Mouse (Mus musculus) urinary bladder, adult 18-20 months (tissue): Measurements from ENCODE around the gene Cnpy2.
A peak's percentile ranks its signal among the peaks of the same experiment; 100 is the strongest.
"Not testable (repeated sequence)": the region's sequence is repeated elsewhere in the genome, so short reads cannot be mapped to it uniquely, and the experiment has no call there.

Source experiments
- DNase-seq, 2 experiments: peaks; one replicate each; pipeline ENCODE4 v3.0.0; 2022; ENCODE audit warnings: low spot score in 2 of 2, mixed read lengths in 2 of 2

The Cnpy2 gene

DNA sequence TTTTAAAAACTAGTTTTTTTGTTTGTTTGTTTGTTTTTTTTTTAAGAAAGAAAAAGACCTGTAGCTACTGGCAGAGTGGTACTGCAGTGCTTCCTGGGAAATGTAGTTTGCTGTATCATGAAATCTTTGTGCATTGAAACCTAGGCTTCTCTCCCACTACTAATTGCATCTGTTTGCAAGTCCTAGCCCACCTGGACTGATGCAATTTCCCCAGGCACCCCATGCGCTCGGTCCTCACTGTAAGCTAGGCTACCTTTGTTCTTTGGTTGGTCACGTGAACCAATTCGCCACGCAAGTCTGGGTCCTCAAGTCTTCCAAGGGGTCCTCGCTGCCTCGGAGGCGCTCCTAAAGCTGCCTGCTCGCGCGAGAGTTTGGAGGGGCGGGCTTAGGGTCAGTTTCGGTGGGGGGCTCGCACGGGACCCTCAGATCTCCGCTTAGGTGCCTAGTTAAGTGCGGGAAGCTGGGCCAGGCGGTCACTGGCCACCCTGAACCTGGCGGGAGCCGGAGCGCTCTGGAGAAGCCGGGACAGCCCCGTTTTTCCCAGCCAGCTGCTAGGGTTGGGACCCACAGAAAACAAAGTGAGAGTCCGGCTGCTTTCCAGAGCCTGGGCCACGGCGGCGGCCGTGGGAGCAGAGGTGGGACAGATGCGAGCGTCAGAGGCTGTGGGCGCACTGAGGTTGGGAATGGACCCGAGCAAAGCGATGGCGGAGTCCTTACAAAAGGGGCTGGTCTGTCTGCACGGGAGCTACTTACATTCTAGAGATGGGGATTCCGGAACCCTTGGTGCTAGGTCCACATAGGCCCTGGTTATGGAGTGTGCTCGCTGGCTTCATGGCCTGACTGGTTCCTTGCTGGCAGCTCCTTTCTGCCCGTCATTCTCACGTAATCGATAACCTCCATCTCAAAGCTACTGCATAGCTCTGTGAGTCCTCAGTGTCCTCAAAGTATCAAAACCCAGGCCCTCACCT, at the start of gene Cnpy2:
TSS of gene Cnpy2 (plus strand) at position 319 of the 968 bp plus-strand sequence.
- peak; percentile 72 to 89 for DNase-seq

DNA sequence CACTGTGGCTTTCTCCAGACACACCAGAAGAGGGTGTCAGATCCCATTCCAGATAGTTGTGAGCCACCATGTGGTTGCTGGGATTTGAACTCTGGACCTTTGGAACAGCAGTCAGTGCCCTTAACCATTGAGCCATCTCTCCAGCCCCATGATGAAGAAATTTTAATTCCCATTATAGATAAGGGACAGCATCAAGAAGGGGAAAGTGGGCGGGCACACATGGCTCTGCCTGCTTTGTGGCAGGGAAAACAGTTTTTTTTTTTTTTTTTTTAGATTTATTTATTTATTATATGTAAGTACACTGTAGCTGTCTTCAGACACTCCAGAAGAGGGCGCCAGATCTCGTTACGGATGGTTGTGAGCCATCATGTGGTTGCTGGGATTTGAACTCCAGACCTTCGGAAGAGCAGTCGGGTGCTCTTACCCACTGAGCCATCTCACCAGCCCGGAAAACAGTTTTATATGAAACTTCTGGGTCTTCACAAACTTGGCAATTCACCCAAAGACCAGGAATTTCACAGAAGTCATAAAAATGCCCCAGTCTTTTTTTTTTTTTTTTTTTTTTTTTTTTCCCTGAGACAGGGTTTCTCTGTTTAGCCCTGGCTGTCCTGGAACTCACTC, 49.3 kb upstream of the Cnpy2 start:
- DNase-seq, result not testable (repeated sequence)

DNA sequence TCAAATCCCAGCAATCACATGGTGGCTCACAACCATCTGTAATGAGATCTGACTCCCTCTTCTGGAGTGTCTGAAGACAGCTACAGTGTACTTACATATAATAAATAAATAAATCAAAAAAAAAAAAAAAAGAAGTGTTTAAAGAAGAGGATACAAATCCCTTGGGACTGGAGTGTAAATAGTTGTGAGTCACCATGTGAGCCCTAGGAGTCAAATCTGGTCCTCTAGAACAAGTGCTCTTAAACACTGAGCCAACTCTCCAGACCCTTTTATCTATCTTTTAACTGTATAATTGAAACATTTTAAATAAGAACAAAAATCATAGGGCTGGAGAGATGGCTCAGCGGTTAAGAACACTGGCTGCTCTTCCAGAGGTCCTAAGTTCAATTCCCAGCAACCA, 46.9 kb upstream of the Cnpy2 start:
- not testable (repeated sequence) for DNase-seq

DNA sequence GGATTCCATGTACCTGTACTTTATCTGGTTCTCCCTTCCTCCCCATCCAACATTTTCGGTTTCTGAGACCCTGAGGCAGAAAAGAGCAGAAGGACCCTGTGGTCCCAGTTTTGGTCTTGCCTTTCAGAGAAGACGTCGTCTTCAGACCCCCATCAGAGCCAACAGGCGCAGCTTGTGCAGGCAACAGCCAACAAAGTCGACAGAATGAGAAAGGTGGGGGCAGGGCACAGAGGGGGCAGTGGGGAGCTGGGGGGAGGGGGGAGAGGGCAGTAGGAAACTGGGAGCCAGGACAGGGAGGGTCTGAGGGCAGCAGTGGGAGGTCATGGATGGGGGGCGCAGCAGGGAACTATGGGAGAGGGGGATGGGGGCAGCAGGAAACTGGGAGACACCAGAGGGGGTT, 44.1 kb upstream of the Cnpy2 start:
- no peak for DNase-seq

DNA sequence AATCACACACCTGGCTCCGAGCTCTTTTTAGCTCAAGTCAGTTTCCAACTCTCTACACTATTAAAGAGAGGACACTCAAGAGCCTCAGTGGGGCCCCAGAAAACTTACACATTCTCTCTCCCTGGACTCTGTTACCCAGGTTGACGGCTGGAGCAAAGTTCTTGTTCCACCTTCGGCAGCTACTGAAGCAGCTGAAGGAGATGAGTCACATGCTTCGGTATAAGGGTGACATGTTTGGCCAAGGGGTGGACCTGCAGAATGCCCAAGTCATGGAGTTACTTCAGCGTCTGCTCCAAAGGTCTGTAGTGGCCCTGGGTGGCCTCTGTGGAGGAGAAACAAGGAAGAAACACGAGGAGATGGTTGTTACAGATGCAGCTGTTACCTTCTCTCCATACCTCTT, 41.3 kb upstream of the Cnpy2 start:
- DNase-seq, result no peak

DNA sequence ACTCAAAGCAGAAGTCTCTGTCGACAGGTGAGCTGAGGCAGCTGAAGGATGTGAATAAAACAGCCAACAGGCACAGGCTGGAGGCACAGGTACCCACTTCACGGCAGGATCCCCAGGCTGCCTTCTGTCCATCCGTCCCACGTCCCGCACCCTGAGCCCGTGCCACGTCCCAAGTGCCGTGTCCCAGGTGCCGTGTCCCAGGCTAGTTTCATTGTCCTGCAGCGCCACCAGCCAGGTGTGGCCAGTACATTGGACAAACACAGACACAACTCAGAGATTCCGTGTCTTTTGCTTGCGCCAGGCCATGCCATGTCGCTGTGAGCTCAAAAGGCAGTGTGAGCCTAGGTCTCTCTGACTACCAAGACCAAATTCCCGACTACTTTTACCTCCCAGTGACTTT, 40.6 kb upstream of the Cnpy2 start:
- DNase-seq, result no peak

DNA sequence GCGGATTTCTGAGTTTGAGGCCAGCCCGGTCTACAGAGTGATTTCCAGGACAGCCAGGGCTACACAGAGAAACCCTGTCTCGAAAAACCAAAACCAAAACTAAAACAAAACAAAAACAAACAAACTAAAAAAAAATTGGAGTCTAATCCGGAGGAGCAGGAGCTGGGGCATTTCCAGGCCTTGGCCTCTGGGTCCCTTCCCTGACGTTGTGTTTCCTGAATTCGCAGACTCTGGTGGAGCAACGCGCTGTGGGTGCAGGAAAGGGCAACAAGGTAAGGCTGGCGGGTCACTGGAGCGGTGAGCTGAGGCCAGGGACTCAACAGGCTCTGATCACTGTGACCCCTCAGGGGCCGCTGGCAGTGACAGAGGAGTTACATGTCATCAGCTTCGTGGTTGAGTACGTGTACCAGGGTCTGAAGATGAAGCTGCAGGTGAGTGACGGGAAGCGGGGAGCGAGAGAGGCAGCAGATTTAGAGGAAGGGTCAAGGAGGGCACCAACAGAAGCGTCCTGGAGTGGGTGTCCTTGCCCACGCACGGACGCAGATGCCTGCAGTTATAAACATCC, 39.3 kb upstream of the Cnpy2 start:
- DNase-seq, result no peak

DNA sequence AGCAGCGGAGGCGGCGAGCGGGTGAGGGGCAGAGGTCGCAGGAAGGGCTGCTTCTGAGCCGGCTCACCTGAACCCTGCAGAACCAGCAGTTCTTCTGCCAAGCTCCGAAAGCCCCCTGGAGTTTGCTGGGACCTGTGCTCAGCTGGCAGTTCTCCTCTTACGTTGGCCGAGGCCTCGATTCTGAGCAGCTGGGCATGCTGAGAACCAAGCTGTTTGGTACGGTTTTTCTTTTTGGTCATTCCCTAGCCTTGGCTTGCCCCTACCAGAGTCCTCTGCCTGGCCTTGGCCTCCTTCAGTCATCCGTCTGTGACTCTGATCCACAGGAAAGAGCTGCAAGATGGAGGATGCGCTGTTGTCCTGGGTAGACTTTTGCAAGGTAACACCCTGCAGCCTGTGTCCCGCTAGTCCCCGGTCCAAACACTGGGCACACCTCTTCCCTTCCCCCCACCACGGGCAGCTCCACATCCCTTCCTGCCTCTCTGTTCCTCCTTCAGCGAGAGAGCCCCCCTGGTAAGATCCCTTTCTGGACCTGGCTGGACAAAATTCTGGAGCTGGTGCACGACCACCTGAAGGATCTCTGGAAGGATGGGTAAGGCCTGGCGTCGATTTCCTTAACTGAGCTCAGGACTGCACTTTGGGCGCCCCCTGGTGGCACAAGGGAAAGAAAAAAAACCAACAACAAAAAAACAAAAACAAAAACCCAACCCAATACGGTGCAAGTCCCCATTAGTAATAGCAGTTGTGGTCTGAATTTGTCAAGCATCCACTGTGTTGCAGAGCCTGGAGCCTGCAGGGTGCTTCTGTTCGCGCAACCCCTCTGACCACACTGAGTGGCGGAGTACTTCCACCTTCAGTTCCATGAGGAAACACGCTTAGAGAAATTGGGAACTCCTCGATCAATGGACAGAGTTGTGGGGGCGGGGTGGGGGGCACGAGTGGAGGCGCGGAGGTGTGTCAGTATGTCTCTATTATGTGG, 38.4 kb upstream of the Cnpy2 start:
- DNase-seq, result peak in 1 of 2 experiments; percentile 60

DNA sequence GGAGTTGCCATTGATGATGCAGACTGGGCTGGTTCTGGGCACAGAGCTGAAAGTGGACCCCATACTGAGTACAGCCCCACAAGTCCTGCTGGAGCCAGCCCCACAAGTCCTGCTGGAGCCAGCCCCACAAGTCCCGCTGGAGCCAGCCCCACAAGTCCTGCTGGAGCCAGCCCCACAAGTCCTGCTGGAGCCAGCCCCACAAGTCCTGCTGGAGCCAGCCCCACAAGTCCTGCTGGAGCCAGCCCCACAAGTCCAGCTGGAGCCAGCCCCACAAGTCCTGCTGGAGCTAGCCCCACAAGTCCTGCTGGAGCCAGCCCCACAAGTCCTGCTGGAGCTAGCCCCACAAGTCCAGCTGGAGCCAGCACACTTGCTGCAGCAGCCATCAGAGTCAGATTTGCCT, 31.7 kb upstream of the Cnpy2 start:
- DNase-seq, result not testable (repeated sequence)

DNA sequence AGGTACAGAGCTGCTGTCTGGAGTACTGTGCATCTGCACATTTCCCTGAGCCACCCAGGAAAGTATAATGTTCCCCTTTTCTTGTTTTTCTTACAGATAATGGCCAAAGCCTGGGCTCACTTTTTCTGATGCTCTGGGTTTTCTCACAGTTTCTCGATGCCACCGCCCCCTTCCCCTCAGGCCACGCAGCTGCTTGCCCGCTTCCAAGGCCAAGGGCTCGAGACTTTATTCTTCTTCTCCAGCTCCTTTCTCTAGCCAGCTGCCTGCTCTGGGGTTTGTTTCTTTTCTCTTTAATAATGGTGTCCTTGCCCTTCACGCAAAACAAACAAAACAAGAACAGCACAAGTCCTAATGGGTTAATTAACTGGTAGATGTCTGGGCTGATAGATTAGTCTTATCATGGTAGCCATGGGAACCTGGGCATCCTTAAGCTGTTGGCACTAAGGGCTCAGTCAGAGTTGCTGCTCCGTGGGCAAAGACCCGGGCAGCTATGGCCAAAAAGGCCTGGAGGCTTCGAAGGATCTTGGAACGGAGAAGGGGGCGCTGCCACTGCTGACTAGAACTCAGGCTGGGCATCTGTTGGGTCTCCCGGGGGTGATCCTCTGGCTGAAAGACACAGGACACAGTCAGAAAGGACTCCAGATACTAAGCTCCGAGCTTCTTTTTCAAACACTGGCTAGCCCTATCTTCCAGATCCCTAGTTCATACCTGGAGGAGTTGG, 25.7 kb upstream of the Cnpy2 start:
- DNase-seq, result no peak

DNA sequence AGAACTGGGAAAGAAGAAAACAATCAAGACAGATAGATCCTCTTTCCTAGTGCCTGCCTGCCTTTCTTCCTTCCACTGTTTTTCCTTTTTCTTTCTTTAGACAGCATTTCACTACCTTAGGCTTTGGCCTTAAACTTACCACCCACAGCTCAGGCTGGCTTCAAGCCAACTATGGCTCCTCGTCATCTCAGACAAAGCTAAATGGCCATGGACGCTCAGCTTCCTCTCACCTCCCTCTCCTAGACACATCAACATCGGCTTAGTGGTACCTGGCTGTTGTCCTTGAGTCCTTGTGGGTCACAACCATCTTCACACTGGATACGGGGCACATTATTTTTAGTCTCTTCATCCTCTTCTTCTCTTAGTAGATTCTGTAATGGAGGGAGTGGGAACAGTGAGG, 25.0 kb upstream of the Cnpy2 start:
- no peak for DNase-seq

DNA sequence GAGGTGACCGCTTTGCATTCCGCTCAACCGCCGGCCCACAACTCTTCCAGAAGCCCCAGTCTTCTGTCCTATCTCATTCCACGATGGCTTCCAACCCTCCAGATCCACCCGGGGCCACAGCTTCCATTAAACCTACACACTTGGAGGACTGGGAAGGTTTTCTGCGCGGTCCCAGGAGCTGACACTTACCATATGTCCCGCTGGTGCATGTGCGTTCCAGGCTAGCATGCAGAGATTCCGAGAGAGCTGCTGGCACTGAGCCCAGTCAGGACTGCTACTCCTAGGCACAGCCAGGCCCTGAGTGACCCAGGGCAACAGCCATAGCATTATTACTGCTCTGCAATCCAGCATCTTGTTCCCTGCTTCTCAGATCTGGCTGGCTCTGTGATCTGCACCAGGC, 24.6 kb upstream of the Cnpy2 start:
- DNase-seq, result no peak

DNA sequence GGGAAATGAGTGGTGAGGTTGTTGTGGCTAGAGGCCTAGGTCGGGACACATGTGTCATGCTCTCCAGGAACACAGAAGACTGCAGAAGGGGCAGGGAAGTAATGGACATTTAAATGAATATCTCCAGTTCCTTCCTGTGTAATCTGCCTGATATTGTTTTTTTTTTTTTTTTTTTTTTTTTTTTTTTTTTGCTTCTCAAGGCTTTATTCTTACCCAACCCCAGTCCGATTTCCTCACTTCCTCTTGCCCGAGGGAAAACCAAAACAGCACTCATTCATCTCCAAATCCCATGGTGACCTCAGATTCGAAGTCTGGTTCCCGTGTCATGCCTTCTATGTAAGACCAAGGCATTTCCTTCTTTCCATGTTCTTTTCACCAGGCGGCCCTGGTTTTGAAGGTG, 24.0 kb upstream of the Cnpy2 start:
- DNase-seq, result no peak

DNA sequence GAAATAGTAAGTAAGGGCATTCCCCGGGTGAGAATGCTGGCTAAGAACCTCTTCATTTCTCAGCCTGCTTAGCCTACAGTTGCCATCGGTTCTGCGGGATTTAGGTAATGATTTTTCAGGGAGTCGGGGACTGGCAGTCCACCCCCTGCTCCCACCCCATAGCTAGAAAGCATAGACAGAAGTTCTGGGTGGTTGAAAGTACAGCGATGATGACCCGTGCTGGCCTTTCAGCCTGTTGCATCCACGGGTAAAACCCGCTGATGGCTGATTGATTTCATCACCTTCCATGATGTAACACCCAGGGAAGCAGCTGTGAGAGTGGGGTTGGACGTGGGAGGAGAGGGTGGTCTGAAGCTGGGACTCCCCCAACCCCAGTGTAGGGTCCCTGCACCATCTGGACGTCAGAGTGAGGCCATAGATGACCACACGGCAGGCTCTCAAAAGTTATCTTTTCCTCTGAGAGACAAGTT, 23.5 kb upstream of the Cnpy2 start, which contains the start of gene Il23a:
TSS of gene Il23a (minus strand) at position 51 of the 470 bp plus-strand sequence.
- no peak for DNase-seq

DNA sequence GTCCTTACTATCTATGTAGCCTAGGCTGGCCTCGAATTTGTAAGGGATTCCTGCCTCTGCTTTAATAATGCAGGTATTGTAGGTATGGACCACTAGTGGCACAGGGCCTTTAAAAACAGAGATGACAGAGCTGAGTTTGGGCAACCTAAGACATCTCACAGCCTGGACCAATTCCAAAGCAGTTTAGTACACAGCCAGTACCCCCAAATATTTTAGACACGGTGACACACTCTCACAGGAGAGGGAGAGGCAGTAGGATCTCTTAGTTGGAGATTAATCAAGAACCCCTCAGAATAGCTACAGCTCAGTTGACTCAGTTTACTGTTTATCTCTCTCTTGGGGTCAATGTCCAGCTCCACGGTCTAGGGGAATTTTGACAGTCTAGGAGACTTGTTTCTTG, 19.9 kb upstream of the Cnpy2 start:
- no peak for DNase-seq

DNA sequence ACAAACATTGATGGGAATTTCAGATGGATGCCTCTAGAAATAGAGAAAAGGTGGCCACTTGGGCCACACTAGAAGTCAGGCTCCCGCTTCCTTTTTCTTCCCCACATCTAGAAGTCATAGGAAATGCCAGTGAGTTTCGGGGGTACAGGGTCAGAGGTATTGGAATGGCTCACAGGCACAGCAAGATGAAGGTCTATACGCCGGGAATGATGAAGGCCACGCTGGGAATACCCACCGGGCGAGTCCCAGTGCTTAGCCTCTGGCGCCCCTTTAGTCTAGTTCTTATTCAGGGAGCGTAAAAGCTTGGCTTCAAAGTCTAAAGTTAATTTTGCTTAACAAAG, 19.5 kb upstream of the Cnpy2 start:
- DNase-seq, result no peak

DNA sequence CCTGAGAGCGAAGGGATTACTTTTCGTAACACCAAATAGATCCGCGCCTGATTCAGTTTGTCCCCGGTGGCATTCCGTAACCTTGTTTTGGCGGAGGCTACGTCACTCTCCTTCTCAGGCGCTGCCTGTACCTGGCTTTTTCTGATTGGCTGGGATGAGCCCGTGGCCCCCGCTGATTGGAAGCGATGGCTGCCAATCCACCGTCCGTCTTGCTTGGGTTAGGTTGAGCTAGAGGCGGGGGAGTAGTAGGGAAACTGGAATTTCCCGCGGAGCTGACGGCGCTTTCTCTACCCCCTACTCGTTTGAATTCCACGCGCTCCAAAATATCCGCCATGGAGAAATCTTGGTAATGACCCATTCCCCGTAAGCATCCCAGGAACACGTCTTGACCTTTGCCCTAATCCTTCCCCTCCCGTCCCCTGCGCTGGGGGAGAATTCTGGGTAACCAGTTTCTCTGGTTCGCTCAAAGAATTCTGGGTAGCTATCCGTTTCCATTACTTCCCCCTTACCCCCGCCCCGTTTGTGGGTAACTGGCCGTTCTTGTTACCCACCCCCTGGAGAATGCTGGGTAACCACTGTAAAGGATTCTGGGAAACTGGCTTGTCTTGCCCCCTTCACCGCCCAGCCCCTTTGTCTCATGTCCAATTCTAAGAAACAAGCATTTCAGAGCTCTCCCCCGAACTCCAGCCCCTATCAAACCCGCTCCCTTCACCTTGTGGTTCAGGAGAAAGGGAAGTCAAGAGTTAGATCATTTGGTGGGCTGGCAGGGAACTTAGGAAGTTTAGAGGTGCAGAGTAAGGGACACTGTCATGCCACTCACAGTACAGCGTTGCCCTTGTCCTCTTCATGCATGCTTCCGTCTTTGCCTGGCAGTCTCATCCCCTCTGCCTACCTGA, 18.9 kb upstream of the Cnpy2 start, which contains the start of gene Pan2:
TSS of gene Pan2 (plus strand) at position 210 of the 896 bp plus-strand sequence.
- peak; percentile 99 to 100 for DNase-seq

DNA sequence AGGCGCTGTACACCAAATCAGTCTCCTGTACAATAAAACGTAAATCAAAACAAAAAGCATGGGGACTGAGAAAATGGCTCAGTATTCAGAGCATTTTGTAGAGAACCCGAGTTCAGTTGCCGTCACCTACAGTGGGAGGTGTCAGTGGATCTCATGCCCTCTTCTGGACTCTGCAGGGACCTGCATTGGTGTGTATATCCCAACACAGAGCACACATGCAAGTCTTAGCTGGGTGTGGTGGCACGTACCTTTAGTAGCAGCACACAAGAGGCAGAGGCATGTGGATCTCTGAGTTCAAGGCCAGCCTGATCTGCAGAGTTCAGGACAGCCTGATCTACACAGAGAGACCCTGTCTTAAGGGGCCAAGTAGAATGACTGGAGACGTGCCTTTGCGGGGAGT, 12.6 kb upstream of the Cnpy2 start:
- DNase-seq, result no peak

DNA sequence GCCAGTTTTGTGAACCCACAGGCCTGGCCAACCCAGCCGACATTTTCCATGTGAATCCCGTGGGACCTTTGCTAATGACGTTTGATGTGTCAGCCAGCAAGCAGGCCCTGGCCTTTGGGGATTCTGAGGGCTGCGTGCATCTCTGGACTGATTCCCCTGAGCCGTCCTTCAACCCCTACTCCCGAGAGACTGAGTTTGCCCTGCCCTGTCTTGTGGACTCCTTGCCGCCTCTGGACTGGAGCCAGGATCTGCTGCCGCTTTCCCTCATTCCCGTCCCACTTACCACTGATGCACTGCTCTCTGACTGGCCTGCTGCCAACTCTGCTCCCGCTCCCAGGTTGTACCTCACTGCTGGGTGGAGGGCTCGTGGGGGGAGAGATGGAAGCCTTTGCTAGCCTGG, 12.1 kb upstream of the Cnpy2 start:
- no peak for DNase-seq

DNA sequence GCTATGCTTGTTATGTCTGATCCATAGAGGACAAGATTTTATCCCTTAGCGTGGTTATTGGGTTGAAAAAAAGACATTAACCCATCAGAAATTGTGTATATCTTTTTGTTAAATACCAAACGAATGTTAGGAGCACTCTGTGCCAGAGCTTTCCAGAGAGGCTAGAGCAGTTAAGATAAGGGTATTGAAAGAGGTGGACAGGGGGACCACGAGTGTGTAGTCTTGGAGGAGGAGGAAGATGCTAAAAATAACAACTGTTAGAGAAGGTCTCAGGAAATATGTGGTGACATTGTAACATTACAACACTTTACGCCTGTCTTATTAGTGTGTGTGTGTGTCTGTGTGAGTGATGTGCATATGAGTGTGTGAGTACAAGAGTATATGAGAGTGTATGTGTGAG, 11.4 kb upstream of the Cnpy2 start:
- DNase-seq, result no peak
